Comparison of ENCODE assay signal across 11 mouse cellular contexts in genomic region chr2:32824181-32824580, GRCm38 (mm10). TPM values are rescaled to one million over a fixed set of nuclear protein-coding genes. Genes with fewer than 3 reads are reported as not detected.
A peak's percentile ranks its signal among the peaks of the same experiment; 100 is the strongest.
DNase-seq lines count a peak whose midpoint lies in the region; ATAC-seq and TF ChIP-seq lines count a peak whose summit lies in the region.
"Had no signal": no experiment of that assay in that cellular context is flagged by ENCODE, and none has a peak within 500 bp of the region (broad histone marks: within the 10 kb centered on the region; RNA-seq: fewer than 3 reads in every experiment).

No protein-coding gene starts in this region.

- H3K4me2 ChIP-seq in CH12.LX (ENCODE audit: insufficient read depth, low read depth, poor library complexity, severe bottlenecking), result no peak overlapping the region
- no peak overlapping the region for H3K4me2 ChIP-seq in midbrain, embryonic 13.5 days (replicated peaks)
- H3K4me2 ChIP-seq: limb, embryonic 15.5 days had no signal

- H3K27me3 ChIP-seq in CH12.LX (replicated peaks), result no peaks in the 10 kb centered on the region
- H3K27me3 ChIP-seq in midbrain, embryonic 13.5 days, result no peaks in the 10 kb centered on the region
- H3K27me3 ChIP-seq: limb, embryonic 15.5 days had no signal

- no peak overlapping the region for H3K4me3 ChIP-seq in CH12.LX (replicated peaks in 1 of 3; ENCODE audit: low read depth in 2 of 3, low read length in 2 of 3, poor library complexity in 1 of 3)
- no peak overlapping the region for H3K4me3 ChIP-seq in midbrain, embryonic 13.5 days (replicated peaks)
- H3K4me3 ChIP-seq: limb, embryonic 15.5 days had no signal

- 26% methylated on average over 8 of the region's 8 CpGs for WGBS in midbrain, embryonic 13.5 days

- dilution Hi-C loops in CH12.LX (cut with MboI; ENCODE audit: extremely low pct_ligation_motif_present, extremely low pct_unique_long_range_greater_than_20kb, low sequenced_read_pairs), result no loop called here

- in situ Hi-C loops in CH12.LX (cut with MboI; ENCODE audit: low pct_ligation_motif_present, low pct_unique_long_range_greater_than_20kb, low sequenced_read_pairs), result no loop called here

- no peak for TF ChIP-seq RAD21 in CH12.LX (IDR thresholded peaks at IDR 0.05; ENCODE audit: low read depth, low read length)

- TF ChIP-seq EP300 in CH12.LX (IDR thresholded peaks at IDR 0.05; ENCODE audit: low read length), result no peak

- no peak for TF ChIP-seq CTCF in CH12.LX (conservative IDR thresholded peaks at IDR 0.05 in 1 of 2, IDR thresholded peaks at IDR 0.05 in 1 of 2; ENCODE audit: low read depth in 2 of 2, low read length in 2 of 2)
- TF ChIP-seq CTCF in brain, embryonic 14.5 days (IDR thresholded peaks at IDR 0.05; ENCODE audit: borderline replicate concordance, extremely low read depth, insufficient read depth, insufficient read length), result no peak

- peak; percentile 16 to 35 for DNase-seq in kidney, postnatal 4 days
- DNase-seq in kidney, postnatal 14 days, result no peak
- DNase-seq in CH12.LX (ENCODE audit: extremely low read depth), result peak; percentile 35
- peak; percentile 44 for DNase-seq in brain, embryonic 14.5 days (ENCODE audit: low read depth)
- no peak for DNase-seq in left cerebral cortex, adult 8-10 months (ENCODE audit: low spot score in 2 of 2)
- no peak for DNase-seq in layer of hippocampus, adult 9-11 months
- DNase-seq: gastrocnemius, postnatal 14 days had no signal

- no peak for ATAC-seq in midbrain, embryonic 13.5 days

- no peak overlapping the region for H3K27ac ChIP-seq in CH12.LX (ENCODE audit: insufficient read depth, low read depth)
- peak overlapping the region; percentile 19; the same call in 1 of the 2 replicates for H3K27ac ChIP-seq in midbrain, embryonic 13.5 days
- H3K27ac ChIP-seq: limb, embryonic 15.5 days had no signal

- peaks cover 0 to 9% of the 10 kb centered on the region in 2 experiments for H3K36me3 ChIP-seq in CH12.LX (replicated peaks in 1 of 2; ENCODE audit: control insufficient read depth in 1 of 2, insufficient read depth in 1 of 2, low read length in 1 of 2)
- peaks cover 20% of the 10 kb centered on the region; the same call in 1 of the 2 replicates for H3K36me3 ChIP-seq in midbrain, embryonic 13.5 days
- H3K36me3 ChIP-seq: limb, embryonic 15.5 days had no signal

- TF ChIP-seq POLR2A in CH12.LX (IDR thresholded peaks at IDR 0.05; ENCODE audit: low read depth, low read length), result no peak
- no peak for TF ChIP-seq POLR2A in brain, embryonic 14.5 days (IDR thresholded peaks at IDR 0.05; ENCODE audit: borderline replicate concordance, extremely low read depth, insufficient read depth, insufficient read length, poor library complexity, severe bottlenecking)

- no peaks in the 10 kb centered on the region for H3K9me3 ChIP-seq in CH12.LX (replicated peaks; ENCODE audit: low read length)
- no peaks in the 10 kb centered on the region for H3K9me3 ChIP-seq in midbrain, embryonic 13.5 days
- H3K9me3 ChIP-seq: limb, embryonic 15.5 days had no signal

- no peak overlapping the region for H3K9ac ChIP-seq in CH12.LX (ENCODE audit: insufficient read depth, low read depth)
- peak overlapping the region; percentile 33; the same call in 1 of the 2 replicates for H3K9ac ChIP-seq in midbrain, embryonic 13.5 days (replicated peaks)
- H3K9ac ChIP-seq: limb, embryonic 15.5 days had no signal

- H3K4me1 ChIP-seq in CH12.LX (ENCODE audit: control insufficient read depth in 1 of 2, insufficient read depth in 2 of 2), result peaks cover 3 to 56% of the 10 kb centered on the region in 2 experiments; a peak in 3 of 4 replicates
- H3K4me1 ChIP-seq in midbrain, embryonic 13.5 days (replicated peaks), result peaks cover 23% of the 10 kb centered on the region
- H3K4me1 ChIP-seq: limb, embryonic 15.5 days had no signal

- no peaks in the 10 kb centered on the region for H3K79me2 ChIP-seq in CH12.LX (replicated peaks; ENCODE audit: control insufficient read depth, extremely low read depth, insufficient read depth, poor library complexity, severe bottlenecking)

TF ChIP-seq in CH12.LX, 34 proteins besides CTCF, POLR2A, EP300 and RAD21:
- TF ChIP-seq CHD2 (IDR thresholded peaks at IDR 0.05; ENCODE audit: low read length) (peak; percentile 14; the same call in 1 of the 2 replicates), TBP (conservative IDR thresholded peaks at IDR 0.05; ENCODE audit: low read depth, low read length) (no peak), SIN3A (IDR thresholded peaks at IDR 0.05; ENCODE audit: low read length) (0 out of 2 replicates have a peak, but pooled peaks have one; percentile 7), NELFE (IDR thresholded peaks at IDR 0.05; ENCODE audit: low read depth, low read length) (0 out of 2 replicates have a peak, but pooled peaks have one; percentile 17), ETS1 (conservative IDR thresholded peaks at IDR 0.05; ENCODE audit: low read depth, low read length) (0 out of 2 replicates have a peak, but pooled peaks have one; percentile 16), BHLHE40 (IDR thresholded peaks at IDR 0.05; ENCODE audit: low read depth, low read length) (0 out of 2 replicates have a peak, but pooled peaks have one; percentile 3)

RNA-seq across cellular contexts. Expression of gene Stxbp1, which starts 22.9 kb away (rescaled TPM):
- total RNA-seq in CH12.LX (2012; rRNA removed) (1.4 and 2.5 TPM in 2 replicates), CH12.LX (2014; rRNA removed) (1.5 and 1.6 TPM in 2 replicates)
- polyA plus RNA-seq in CH12.LX (2012; ENCODE audit: insufficient read length, low read depth), result 8.3 and 10.4 TPM in 2 replicates
- 170 and 238 TPM in 2 replicates for polyA plus RNA-seq in brain, embryonic 14.5 days (2012; rRNA removed)
- polyA plus RNA-seq in midbrain, embryonic 13.5 days (2015; fragmentation: Nextera tagmentation; extraction: Ambion mirVana), result 165 and 168 TPM in 2 replicates
- total RNA-seq in left cerebral cortex, adult 8-10 months (2022), result 100 to 1,000 TPM; 883 to 958 (median 954) TPM

RNA-seq across cellular contexts. Expression of gene Cfap157, which starts 40.0 kb away (rescaled TPM):
- total RNA-seq in CH12.LX (2012; rRNA removed) (not detected in 2 replicates), CH12.LX (2014; rRNA removed) (not detected in 2 replicates)
- polyA plus RNA-seq in CH12.LX (2012; ENCODE audit: insufficient read length, low read depth), result 0.23 and 0.67 TPM in 2 replicates
- 0.71 and 0.86 TPM in 2 replicates for polyA plus RNA-seq in brain, embryonic 14.5 days (2012; rRNA removed)
- polyA plus RNA-seq in midbrain, embryonic 13.5 days (2015; fragmentation: Nextera tagmentation; extraction: Ambion mirVana), result 0.46 and 2.0 TPM in 2 replicates
- total RNA-seq in left cerebral cortex, adult 8-10 months (2022), result 1 to 10 TPM in 1 of 4 experiments, under 1 TPM in 2, not detected in 1; 0.27 to 1.0 (median 0.66) TPM
- total RNA-seq: adrenal gland, postnatal 4 days; hematopoietic stem cell, adult 5-6 weeks had no signal

RNA-seq across cellular contexts. Expression of gene Ptrh1, which starts 48.6 kb away (rescaled TPM):
- total RNA-seq in CH12.LX (2012; rRNA removed) (9.2 and 11.1 TPM in 2 replicates), CH12.LX (2014; rRNA removed) (1.4 and 1.7 TPM in 2 replicates)
- polyA plus RNA-seq in CH12.LX (2012; ENCODE audit: insufficient read length, low read depth), result 4.6 and 6.9 TPM in 2 replicates
- polyA plus RNA-seq in brain, embryonic 14.5 days (2012; rRNA removed), result 7.1 and 8.7 TPM in 2 replicates
- 4.1 and 4.2 TPM in 2 replicates for polyA plus RNA-seq in midbrain, embryonic 13.5 days (2015; fragmentation: Nextera tagmentation; extraction: Ambion mirVana)
- 1 to 10 TPM; 6.4 to 9.2 (median 7.7) TPM for total RNA-seq in left cerebral cortex, adult 8-10 months (2022)

RNA-seq across cellular contexts. Expression of gene Ttc16, which starts 48.7 kb away (rescaled TPM):
- total RNA-seq in CH12.LX (2012; rRNA removed), result 0.81 and 0.97 TPM in 2 replicates
- total RNA-seq in CH12.LX (2014; rRNA removed), result 0.11 TPM in 1 of 2 replicates, not detected in the other
- 0.24 TPM in 1 of 2 replicates, not detected in the other for polyA plus RNA-seq in CH12.LX (2012; ENCODE audit: insufficient read length, low read depth)
- 1.4 and 1.6 TPM in 2 replicates for polyA plus RNA-seq in brain, embryonic 14.5 days (2012; rRNA removed)
- polyA plus RNA-seq in midbrain, embryonic 13.5 days (2015; fragmentation: Nextera tagmentation; extraction: Ambion mirVana), result 0.35 and 0.52 TPM in 2 replicates
- under 1 TPM; 0.18 to 0.81 (median 0.53) TPM for total RNA-seq in left cerebral cortex, adult 8-10 months (2022)
- total RNA-seq: gastrocnemius, postnatal 14 days; hematopoietic stem cell, adult 5-6 weeks had no signal

RNA-seq across cellular contexts. Expression of gene Fam129b, which starts 51.7 kb away (rescaled TPM):
- 0.55 and 0.80 TPM in 2 replicates for total RNA-seq in CH12.LX (2012; rRNA removed)
- 0.19 and 0.26 TPM in 2 replicates for total RNA-seq in CH12.LX (2014; rRNA removed)
- 0.49 and 0.50 TPM in 2 replicates for polyA plus RNA-seq in CH12.LX (2012; ENCODE audit: insufficient read length, low read depth)
- 40.2 and 47.0 TPM in 2 replicates for polyA plus RNA-seq in brain, embryonic 14.5 days (2012; rRNA removed)
- polyA plus RNA-seq in midbrain, embryonic 13.5 days (2015; fragmentation: Nextera tagmentation; extraction: Ambion mirVana), result 20.9 and 27.5 TPM in 2 replicates
- 10 to 100 TPM; 24.7 to 31.8 (median 28.4) TPM for total RNA-seq in left cerebral cortex, adult 8-10 months (2022)

Comparison
In these comparisons a context has a peak if more than half of its experiments do, and no peak if none do; other contexts are left out.
1. DNase-seq: peak in kidney, postnatal 4 days (2 of 2), CH12.LX (single experiment) and brain, embryonic 14.5 days (single experiment); none in kidney, postnatal 14 days (single experiment), left cerebral cortex, adult 8-10 months (0 of 2) and layer of hippocampus, adult 9-11 months (single experiment).
2. RNA of gene Stxbp1, which starts 22.9 kb away (polyA plus RNA-seq): 170 to 238 TPM in brain, embryonic 14.5 days and 165 to 168 TPM in midbrain, embryonic 13.5 days; 8.3 to 10.4 TPM in CH12.LX; every median in the first group is over 10 times any median in the second.